Mouse (Mus musculus) heart, embryonic 10.5 days (tissue): ENCODE data around the gene Ccdc83. TPM values are rescaled to one million over a fixed set of nuclear protein-coding genes. Genes with fewer than 3 reads are reported as not detected.
A peak's percentile ranks its signal among the peaks of the same experiment; 100 is the strongest.

Experiments
- DNase-seq: peaks from one replicate; pipeline ENCODE4 v3.0.0-alpha.2; 2017; ENCODE audit warnings: low spot score
- H3K27ac ChIP-seq: fragments of 300-500 bp; sonication (generic); 2 replicates; pipeline ENCODE4 v1.5.1; 2016; ENCODE audit warnings: mild to moderate bottlenecking
- H3K27me3 ChIP-seq: fragments of 300-500 bp; sonication (generic); 2 replicates; pipeline ENCODE4 v1.6.1; 2016; ENCODE audit warnings: mild to moderate bottlenecking; ENCODE audit not compliant: poor library complexity, insufficient read depth, severe bottlenecking
- H3K36me3 ChIP-seq: fragments of 300-500 bp; sonication (generic); 2 replicates; pipeline ENCODE4 v1.6.1; 2016; ENCODE audit warnings: mild to moderate bottlenecking, moderate library complexity
- H3K4me1 ChIP-seq: fragments of 300-500 bp; sonication (generic); 2 replicates; pipeline ENCODE4 v1.6.1; 2016; ENCODE audit warnings: mild to moderate bottlenecking
- H3K4me3 ChIP-seq: fragments of 300-500 bp; sonication (generic); 2 replicates; pipeline ENCODE4 v1.5.1; 2016; ENCODE audit warnings: mild to moderate bottlenecking, moderate library complexity
- H3K9me3 ChIP-seq: fragments of 300-500 bp; sonication (generic); 2 replicates; pipeline ENCODE4 v1.6.1; 2016; ENCODE audit warnings: mild to moderate bottlenecking, moderate library complexity
- WGBS: fragments of 180-500 bp; shearing (Covaris S2); methylation state at CpG from one replicate; pipeline ENCODE4 v1.1.7; 2016; 5-methylcytosine and 5-hydroxymethylcytosine counted together
- polyA plus RNA-seq: library from polyadenylated mRNA; unstranded; fragments of >200 nt; fragmentation: Nextera tagmentation; extraction: Ambion mirVana; gene quantifications from 2 replicates; pipeline ENCODE4 v1.2.1, GENCODE M21; 2016

The Ccdc83 gene
- polyA plus RNA-seq, 1 experiment from 2014 or later: 0.24 TPM

GRCm38 (mm10) chr7:90281759-90282546 is 16.4 kb upstream of the Ccdc83 start:
- no peak overlapping the region for H3K27ac ChIP-seq
- H3K9me3 ChIP-seq: no peaks in the 10 kb centered on the region
- no peaks in the 10 kb centered on the region for H3K27me3 ChIP-seq
- DNase-seq: peak; percentile 65
- H3K4me3 ChIP-seq: no peak overlapping the region
- 85% methylated on average over 11 of the region's 11 CpGs for WGBS
- 0 out of 2 replicates have a peak, but pooled peaks cover 6% of the 10 kb centered on the region for H3K4me1 ChIP-seq
- H3K36me3 ChIP-seq: no peaks in the 10 kb centered on the region

- H3K27ac ChIP-seq: no peak overlapping the region
- H3K4me3 ChIP-seq: no peak overlapping the region
- H3K27me3 ChIP-seq: no peaks in the 10 kb centered on the region
- peak; percentile 63 for DNase-seq
- H3K9me3 ChIP-seq: no peaks in the 10 kb centered on the region
- 0 out of 2 replicates have a peak, but pooled peaks cover 6% of the 10 kb centered on the region for H3K4me1 ChIP-seq
- H3K36me3 ChIP-seq: no peaks in the 10 kb centered on the region
- WGBS: 61% methylated on average over 8 of the region's 8 CpGs
Measured at GRCm38 (mm10) chr7:90280878-90281277, 15.3 kb upstream of the Ccdc83 start.

- Histone ChIP-seq H3K27ac (no peak overlapping the region), H3K36me3 (no peaks in the 10 kb centered on the region), H3K9me3 (no peaks in the 10 kb centered on the region), H3K4me1 (0 out of 2 replicates have a peak, but pooled peaks cover 6% of the 10 kb centered on the region), H3K27me3 (no peaks in the 10 kb centered on the region), H3K4me3 (no peak overlapping the region)
- 46% methylated on average over 11 of the region's 11 CpGs for WGBS
- DNase-seq: peak; percentile 72
Measured at GRCm38 (mm10) chr7:90280274-90280875, 14.8 kb upstream of the Ccdc83 start.

GRCm38 (mm10) chr7:90279136-90279535 is 13.6 kb upstream of the Ccdc83 start:
- H3K4me3 ChIP-seq: no peak overlapping the region
- peak; percentile 54 for DNase-seq
- 85% methylated on average over 4 of the region's 4 CpGs for WGBS

GRCm38 (mm10) chr7:90277769-90278168 is 12.2 kb upstream of the Ccdc83 start:
- H3K4me1 ChIP-seq: 0 out of 2 replicates have a peak, but pooled peaks cover 6% of the 10 kb centered on the region
- WGBS: 76% methylated on average over 4 of the region's 4 CpGs
- H3K27me3 ChIP-seq: no peaks in the 10 kb centered on the region
- H3K9me3 ChIP-seq: no peaks in the 10 kb centered on the region
- H3K27ac ChIP-seq: no peak overlapping the region
- no peaks in the 10 kb centered on the region for H3K36me3 ChIP-seq
- peak; percentile 53 for DNase-seq
- no peak overlapping the region for H3K4me3 ChIP-seq

More at GRCm38 (mm10) chr7:90279136-90279535, 13.6 kb upstream of the Ccdc83 start:
- Histone ChIP-seq H3K4me1 (0 out of 2 replicates have a peak, but pooled peaks cover 6% of the 10 kb centered on the region), H3K9me3 (no peaks in the 10 kb centered on the region), H3K36me3 (no peaks in the 10 kb centered on the region), H3K27ac (no peak overlapping the region), H3K27me3 (no peaks in the 10 kb centered on the region)

GRCm38 (mm10) chr7:90277246-90277645 is 11.7 kb upstream of the Ccdc83 start:
- Histone ChIP-seq H3K4me1 (0 out of 2 replicates have a peak, but pooled peaks cover 6% of the 10 kb centered on the region), H3K4me3 (no peak overlapping the region), H3K36me3 (no peaks in the 10 kb centered on the region), H3K9me3 (no peaks in the 10 kb centered on the region), H3K27ac (no peak overlapping the region), H3K27me3 (no peaks in the 10 kb centered on the region)
- peak; percentile 20 for DNase-seq
- 69% methylated on average over 3 of the region's 3 CpGs for WGBS

GRCm38 (mm10) chr7:90274561-90275100 is 9.1 kb upstream of the Ccdc83 start:
- peak; percentile 63 for DNase-seq
- no peaks in the 10 kb centered on the region for H3K36me3 ChIP-seq
- H3K27ac ChIP-seq: no peak overlapping the region
- WGBS: 61% methylated on average over 11 of the region's 11 CpGs
- no peaks in the 10 kb centered on the region for H3K9me3 ChIP-seq
- H3K4me3 ChIP-seq: no peak overlapping the region
- no peaks in the 10 kb centered on the region for H3K4me1 ChIP-seq
- no peaks in the 10 kb centered on the region for H3K27me3 ChIP-seq

GRCm38 (mm10) chr7:90270141-90270540 is 4.6 kb upstream of the Ccdc83 start:
- H3K4me3 ChIP-seq: no peak overlapping the region
- H3K36me3 ChIP-seq: no peaks in the 10 kb centered on the region
- no peaks in the 10 kb centered on the region for H3K9me3 ChIP-seq
- H3K27me3 ChIP-seq: no peaks in the 10 kb centered on the region
- no peak overlapping the region for H3K27ac ChIP-seq
- H3K4me1 ChIP-seq: peaks cover 3% of the 10 kb centered on the region; the same call in 1 of the 2 replicates
- WGBS: 71% methylated on average over 3 of the region's 3 CpGs
- no peak for DNase-seq

- Histone ChIP-seq H3K27me3 (no peaks in the 10 kb centered on the region), H3K4me1 (peaks cover 4% of the 10 kb centered on the region; the same call in 1 of the 2 replicates), H3K4me3 (no peak overlapping the region), H3K9me3 (no peaks in the 10 kb centered on the region), H3K27ac (no peak overlapping the region), H3K36me3 (no peaks in the 10 kb centered on the region)
- DNase-seq: no peak
- 35% methylated on average over 7 of the region's 7 CpGs for WGBS
Measured at GRCm38 (mm10) chr7:90261902-90262599, 3.5 kb downstream of the Ccdc83 start.

GRCm38 (mm10) chr7:90259899-90260298 is 5.7 kb downstream of the Ccdc83 start:
- Histone ChIP-seq H3K36me3 (no peaks in the 10 kb centered on the region), H3K27me3 (no peaks in the 10 kb centered on the region), H3K27ac (no peak overlapping the region), H3K4me1 (no peaks in the 10 kb centered on the region), H3K4me3 (no peak overlapping the region), H3K9me3 (no peaks in the 10 kb centered on the region)
- 52% methylated on average over 2 of the region's 2 CpGs for WGBS
- DNase-seq: no peak

GRCm38 (mm10) chr7:90258701-90259100 is 6.9 kb downstream of the Ccdc83 start:
- Histone ChIP-seq H3K9me3 (no peaks in the 10 kb centered on the region), H3K27me3 (no peaks in the 10 kb centered on the region), H3K4me3 (no peak overlapping the region), H3K27ac (no peak overlapping the region), H3K36me3 (no peaks in the 10 kb centered on the region), H3K4me1 (no peaks in the 10 kb centered on the region)
- WGBS: 86% methylated on average over 2 of the region's 2 CpGs
- no peak for DNase-seq

GRCm38 (mm10) chr7:90252946-90253345 is 12.6 kb downstream of the Ccdc83 start:
- Histone ChIP-seq H3K36me3 (no peaks in the 10 kb centered on the region), H3K27ac (no peak overlapping the region), H3K9me3 (no peaks in the 10 kb centered on the region), H3K4me1 (no peaks in the 10 kb centered on the region), H3K27me3 (no peaks in the 10 kb centered on the region), H3K4me3 (no peak overlapping the region)
- no peak for DNase-seq
- 65% methylated on average over 5 of the region's 5 CpGs for WGBS
